8 mouse cellular contexts compared by ENCODE assay signal in genomic region chr13:108300346-108300950, GRCm38 (mm10). TPM values are rescaled to one million over a fixed set of nuclear protein-coding genes. Genes with fewer than 3 reads are reported as not detected.
DNase-seq lines count a peak whose midpoint lies in the region; ATAC-seq and TF ChIP-seq lines count a peak whose summit lies in the region.

No protein-coding gene starts in this region.

- no peak for ATAC-seq in liver, embryonic 14.5 days (ENCODE audit: insufficient read depth)
- ATAC-seq in midbrain, postnatal 0 days (ENCODE audit: low FRiP score): peak; percentile 49; the same call in 1 of the 2 replicates

- H3K27me3 ChIP-seq in liver, embryonic 14.5 days (ENCODE audit: control insufficient read depth, insufficient read depth, low read length): no peaks in the 10 kb centered on the region
- H3K27me3 ChIP-seq in midbrain, postnatal 0 days (ENCODE audit: insufficient read depth, low read length): no peaks in the 10 kb centered on the region

- no peak for DNase-seq in liver, embryonic 14.5 days (ENCODE audit: low read depth in 3 of 3, low spot score in 3 of 3)
- no peak for DNase-seq in liver
- DNase-seq in kidney, adult 9 months: peak; percentile 49
- DNase-seq in midbrain, postnatal 0 days (ENCODE audit: low spot score): peak; percentile 36
- DNase-seq in spleen, postnatal 10 days (ENCODE audit: low spot score in 2 of 2): no peak
- no peak for DNase-seq in thymus, postnatal 14 days
- no peak for DNase-seq in cerebellum, adult 8-10 months

- no peak overlapping the region for H3K4me2 ChIP-seq in liver, embryonic 14.5 days (ENCODE audit: low read depth)
- H3K4me2 ChIP-seq in midbrain, postnatal 0 days (ENCODE audit: low read depth, low read length, poor library complexity, severe bottlenecking): no peak overlapping the region

- no peak for TF ChIP-seq EP300 in liver, embryonic 14.5 days (IDR thresholded peaks at IDR 0.05; ENCODE audit: low read depth)

- peak; percentile 27 for TF ChIP-seq CTCF in liver, embryonic 14.5 days (IDR thresholded peaks at IDR 0.05; ENCODE audit: low read depth)
- TF ChIP-seq CTCF in cortical plate, adult 2 months (IDR thresholded peaks at IDR 0.05; ENCODE audit: extremely low read depth, insufficient read depth, low read length): peak; percentile 29
- TF ChIP-seq CTCF in midbrain, postnatal 0 days (IDR thresholded peaks at IDR 0.05): peak; percentile 55

- H3K4me1 ChIP-seq in liver, embryonic 14.5 days (replicated peaks; ENCODE audit: control insufficient read depth in 2 of 2, insufficient read depth in 2 of 2, low read length in 1 of 2): peaks cover 6 to 10% of the 10 kb centered on the region in 2 experiments; a peak in 3 of 4 replicates
- H3K4me1 ChIP-seq in cortical plate, adult 2 months (ENCODE audit: control insufficient read depth, insufficient read depth, low read length): no peaks in the 10 kb centered on the region
- 0 out of 2 replicates have a peak, but pooled peaks cover 4% of the 10 kb centered on the region for H3K4me1 ChIP-seq in midbrain, postnatal 0 days (ENCODE audit: insufficient read depth, low read length)

- no peak for TF ChIP-seq POLR2A in cortical plate, adult 2 months (IDR thresholded peaks at IDR 0.05; ENCODE audit: extremely low read depth, insufficient read depth, low read length)

- H3K36me3 ChIP-seq in liver, embryonic 14.5 days (replicated peaks; ENCODE audit: control insufficient read depth, insufficient read depth, low read depth): no peaks in the 10 kb centered on the region
- no peaks in the 10 kb centered on the region for H3K36me3 ChIP-seq in midbrain, postnatal 0 days (ENCODE audit: insufficient read depth, low read length)

- no peaks in the 10 kb centered on the region for H3K9me3 ChIP-seq in liver, embryonic 14.5 days (ENCODE audit: control insufficient read depth, low read length)
- no peaks in the 10 kb centered on the region for H3K9me3 ChIP-seq in midbrain, postnatal 0 days (ENCODE audit: low read length)

- H3K4me3 ChIP-seq in liver, embryonic 14.5 days (ENCODE audit: insufficient read depth in 1 of 2, low read depth in 2 of 2, low read length in 2 of 2): no peak overlapping the region
- H3K4me3 ChIP-seq in cortical plate, adult 2 months (ENCODE audit: insufficient read depth, low read length): no peak overlapping the region
- H3K4me3 ChIP-seq in midbrain, postnatal 0 days (ENCODE audit: low read depth, low read length): no peak overlapping the region

- H3K9ac ChIP-seq in liver, embryonic 14.5 days (replicated peaks): no peak overlapping the region
- H3K9ac ChIP-seq in midbrain, postnatal 0 days (replicated peaks; ENCODE audit: low read length, poor library complexity, severe bottlenecking): no peak overlapping the region

- WGBS in liver, embryonic 14.5 days (ENCODE audit: insufficient replicate concordance): 18% methylated on average over 5 of the region's 5 CpGs
- WGBS in midbrain, postnatal 0 days: 40% methylated on average over 5 of the region's 5 CpGs

- H3K27ac ChIP-seq in liver, embryonic 14.5 days: no peak overlapping the region
- no peak overlapping the region for H3K27ac ChIP-seq in cortical plate, adult 2 months (ENCODE audit: insufficient read depth, low read length)
- no peak overlapping the region for H3K27ac ChIP-seq in midbrain, postnatal 0 days (ENCODE audit: low read depth, low read length)

RNA-seq across cellular contexts. Expression of gene Depdc1b, which starts 15.7 kb away (rescaled TPM):
- 7.5 and 11.0 TPM in 2 replicates for polyA plus RNA-seq in liver, embryonic 14.5 days (2012; rRNA removed)
- polyA plus RNA-seq in liver, embryonic 14.5 days (2014; fragmentation: Nextera tagmentation; extraction: Ambion mirVana): 9.5 and 11.1 TPM in 2 replicates
- polyA plus RNA-seq in cortical plate, adult 2 months (2012; rRNA removed): 0.45 and 0.77 TPM in 2 replicates
- 1.0 and 3.9 TPM in 2 replicates for total RNA-seq in midbrain, postnatal 0 days (2014; rRNA removed)
- polyA plus RNA-seq in midbrain, postnatal 0 days (2015; fragmentation: Nextera tagmentation; extraction: Ambion mirVana): 0.44 and 0.64 TPM in 2 replicates

Comparison
In these comparisons a context has a peak if more than half of its experiments do, and no peak if none do; other contexts are left out.
1. DNase-seq: peak in kidney, adult 9 months (single experiment) and midbrain, postnatal 0 days (single experiment); none in liver, embryonic 14.5 days (0 of 3), liver (single experiment), spleen, postnatal 10 days (0 of 2), thymus, postnatal 14 days (single experiment) and cerebellum, adult 8-10 months (single experiment).
2. Peak in every context shown above with its lines, with median percentiles within 50 percentile points of each other: CTCF ChIP-seq.